Mouse (Mus musculus): ENCODE measurements around the gene Inpp5e. TPM values are rescaled to one million over a fixed set of nuclear protein-coding genes. Genes with fewer than 3 reads are reported as not detected.

The Inpp5e gene
- polyA plus RNA-seq, 1 experiment from 2014 or later: 31.6 TPM

GRCm38 (mm10) chr2:26423086-26423485 lies 14.1 kb upstream of the Inpp5e start:
- DNase-seq (ENCODE audit: low read depth, low spot score): no peak
- CTCF ChIA-PET: interaction anchor here (1.2 kb wide), 1 partner anchor 12 kb away, joined by 3 read pairs; no protein-coding TSS in a partner anchor
- POLR2A ChIA-PET: interaction anchor here (1.2 kb wide), 1 partner anchor 9 kb away, joined by 3 read pairs; no protein-coding TSS in a partner anchor
- ATAC-seq: no peak
- in situ Hi-C loops (cut with MboI; ENCODE audit: low pct_unique_long_range_greater_than_20kb): no loop called here
- H3K27me3 ChIP-seq: no peaks in the 10 kb centered on the region
- TF ChIP-seq CTCF (IDR thresholded peaks at IDR 0.05): no peak

- ATAC-seq (no peak), DNase-seq (ENCODE audit: low read depth, low spot score) (no peak)
- no peaks in the 10 kb centered on the region for H3K27me3 ChIP-seq
- CTCF ChIA-PET: no interaction called here
- POLR2A ChIA-PET: interaction anchor here (0.6 to 1.2 kb wide), 2 partner anchors 8 to 10 kb away, joined by 3 read pairs; no protein-coding TSS in a partner anchor
- in situ Hi-C loops (cut with MboI; ENCODE audit: low pct_unique_long_range_greater_than_20kb): no loop called here
- no peak for TF ChIP-seq CTCF (IDR thresholded peaks at IDR 0.05)
These were observed 13.0 kb upstream of the Inpp5e start for GRCm38 (mm10) chr2:26421969-26422368.

GRCm38 (mm10) chr2:26418120-26418519 lies 9.1 kb upstream of the Inpp5e start:
- in situ Hi-C loops (cut with MboI; ENCODE audit: low pct_unique_long_range_greater_than_20kb): no loop called here
- ATAC-seq (no peak), DNase-seq (ENCODE audit: low read depth, low spot score) (no peak)
- POLR2A ChIA-PET: interaction anchor here (0.8 kb wide), 1 partner anchor 8 kb away, joined by 4 read pairs; no protein-coding TSS in a partner anchor
- H3K27me3 ChIP-seq: no peaks in the 10 kb centered on the region
- CTCF ChIA-PET: interaction anchor here (1.1 to 3.1 kb wide), 2 partner anchors 9 to 20 kb away, joined by 3 to 15 read pairs; partner anchors contain the start of gene Inpp5e
- no peak for TF ChIP-seq CTCF (IDR thresholded peaks at IDR 0.05)

GRCm38 (mm10) chr2:26417066-26417465 lies 8.1 kb upstream of the Inpp5e start:
- H3K27me3 ChIP-seq: no peaks in the 10 kb centered on the region
- ATAC-seq (no peak), DNase-seq (ENCODE audit: low read depth, low spot score) (no peak)
- ChIA-PET POLR2A (no interaction called here), CTCF (interaction anchor here (1.1 to 3.1 kb wide), 2 partner anchors 8 to 21 kb away, joined by 3 to 15 read pairs; partner anchors contain the start of gene Inpp5e)
- TF ChIP-seq CTCF (IDR thresholded peaks at IDR 0.05): no peak
- in situ Hi-C loops (cut with MboI; ENCODE audit: low pct_unique_long_range_greater_than_20kb): no loop called here

GRCm38 (mm10) chr2:26410931-26411411 lies 2.0 kb upstream of the Inpp5e start:
- H3K27me3 ChIP-seq: no peaks in the 10 kb centered on the region
- ChIA-PET CTCF (interaction anchor here (0.8 to 3.3 kb wide), 3 partner anchors 24 to 114 kb away, joined by 3 to 10 read pairs (median 3); no protein-coding TSS in a partner anchor), POLR2A (interaction anchor here (1.4 kb wide), 1 partner anchor 8 kb away, joined by 4 read pairs; no protein-coding TSS in a partner anchor)
- no peak for DNase-seq (ENCODE audit: low read depth, low spot score)
- in situ Hi-C loops (cut with MboI; ENCODE audit: low pct_unique_long_range_greater_than_20kb): no loop called here
- TF ChIP-seq CTCF (IDR thresholded peaks at IDR 0.05): no peak
- no peak for ATAC-seq

- ATAC-seq (no peak), DNase-seq (ENCODE audit: low read depth, low spot score) (no peak)
- in situ Hi-C loops (cut with MboI; ENCODE audit: low pct_unique_long_range_greater_than_20kb): no loop called here
- H3K27me3 ChIP-seq: no peaks in the 10 kb centered on the region
- no peak for TF ChIP-seq CTCF (IDR thresholded peaks at IDR 0.05)
- ChIA-PET POLR2A (interaction anchor here (0.8 to 1.4 kb wide), 3 partner anchors 9 to 90 kb away, joined by 3 to 4 read pairs (median 3); no protein-coding TSS in a partner anchor), CTCF (interaction anchor here (1.4 to 3.3 kb wide), 4 partner anchors 14 to 94 kb away, joined by 3 to 10 read pairs (median 6); no protein-coding TSS in a partner anchor)
These were observed 1.1 kb upstream of the Inpp5e start for GRCm38 (mm10) chr2:26410091-26410490.

GRCm38 (mm10) chr2:26409362-26409761 lies 359 bp upstream of the Inpp5e start:
- CTCF ChIA-PET: interaction anchor here (0.7 to 3.3 kb wide), 19 partner anchors 9 to 160 kb away, joined by 3 to 15 read pairs (median 4); partner anchors contain the start of genes Entr1, Pmpca and Sec16a
- no peak for ATAC-seq
- in situ Hi-C loops (cut with MboI; ENCODE audit: low pct_unique_long_range_greater_than_20kb): no loop called here
- POLR2A ChIA-PET: interaction anchor here (0.6 to 1.0 kb wide), 2 partner anchors 10 to 829 kb away, joined by 3 to 4 read pairs; no protein-coding TSS in a partner anchor
- no peak for TF ChIP-seq CTCF (IDR thresholded peaks at IDR 0.05)
- DNase-seq (ENCODE audit: low read depth, low spot score): no peak
- no peaks in the 10 kb centered on the region for H3K27me3 ChIP-seq

GRCm38 (mm10) chr2:26403306-26403705 lies 5.7 kb downstream of the Inpp5e start:
- TF ChIP-seq CTCF (IDR thresholded peaks at IDR 0.05): no peak
- no peak for ATAC-seq
- DNase-seq (ENCODE audit: low read depth, low spot score): no peak
- in situ Hi-C loops (cut with MboI; ENCODE audit: low pct_unique_long_range_greater_than_20kb): no loop called here
- CTCF ChIA-PET: interaction anchor here (1.5 kb wide), 1 partner anchor 12 kb away, joined by 4 read pairs; no protein-coding TSS in a partner anchor
- H3K27me3 ChIP-seq: no peaks in the 10 kb centered on the region
- POLR2A ChIA-PET: no interaction called here

- no peak for TF ChIP-seq CTCF (IDR thresholded peaks at IDR 0.05)
These were observed 6.7 kb downstream of the Inpp5e start for GRCm38 (mm10) chr2:26402265-26402664.

GRCm38 (mm10) chr2:26401023-26401422 lies 8.0 kb downstream of the Inpp5e start:
- H3K27me3 ChIP-seq: no peaks in the 10 kb centered on the region
- no peak for TF ChIP-seq CTCF (IDR thresholded peaks at IDR 0.05)
- DNase-seq (ENCODE audit: low read depth, low spot score): no peak
- ChIA-PET POLR2A (interaction anchor here (1.1 kb wide), 1 partner anchor 10 kb away, joined by 3 read pairs; no protein-coding TSS in a partner anchor), CTCF (interaction anchor here (0.9 kb wide), 1 partner anchor 8 kb away, joined by 3 read pairs; the partner anchor contains the start of gene Inpp5e)
- in situ Hi-C loops (cut with MboI; ENCODE audit: low pct_unique_long_range_greater_than_20kb): no loop called here
- ATAC-seq: no peak

More at GRCm38 (mm10) chr2:26402265-26402664, 6.7 kb downstream of the Inpp5e start:
- no peaks in the 10 kb centered on the region for H3K27me3 ChIP-seq
- DNase-seq (ENCODE audit: low read depth, low spot score) (no peak), ATAC-seq (no peak)
- ChIA-PET CTCF (no interaction called here), POLR2A (interaction anchor here (0.6 to 1.1 kb wide), 2 partner anchors 11 to 164 kb away, joined by 3 to 5 read pairs; no protein-coding TSS in a partner anchor)
- in situ Hi-C loops (cut with MboI; ENCODE audit: low pct_unique_long_range_greater_than_20kb): no loop called here

- DNase-seq (ENCODE audit: low read depth, low spot score) (no peak), ATAC-seq (no peak)
- no peak for TF ChIP-seq CTCF (IDR thresholded peaks at IDR 0.05)
- POLR2A ChIA-PET: no interaction called here
- no peaks in the 10 kb centered on the region for H3K27me3 ChIP-seq
- in situ Hi-C loops (cut with MboI; ENCODE audit: low pct_unique_long_range_greater_than_20kb): no loop called here
- CTCF ChIA-PET: interaction anchor here (0.9 to 2.1 kb wide), 2 partner anchors 9 kb away, joined by 3 to 6 read pairs; partner anchors contain the start of gene Inpp5e
These were observed 8.7 kb downstream of the Inpp5e start for GRCm38 (mm10) chr2:26400296-26400695.

Data from Patski (cell line).